Mouse (Mus musculus) kidney, adult 2 months (tissue): ENCODE results near the gene Dcst2.

ENCODE experiments used
- CTCF ChIP-seq: fragments of 200-500 bp; conservative IDR thresholded peaks from 2 replicates; pipeline ENCODE4 v1.5.1; 2011; ENCODE audit warnings: low read depth, mild to moderate bottlenecking, control low read depth, low read length, moderate library complexity, mixed read lengths; ENCODE audit not compliant: insufficient read depth, insufficient read length
- POLR2A ChIP-seq: fragments of 200-500 bp; IDR thresholded peaks from one replicate; pipeline ENCODE4 v1.6.1; 2011; ENCODE audit warnings: low read depth, low read length, control low read depth

GRCm38 (mm10) chr3:89378394-89379067, 16.8 kb downstream of the Dcst2 start:
- TF ChIP-seq CTCF = peak; percentile 73
- no peak for TF ChIP-seq POLR2A
